Mouse (Mus musculus) lung, adult 2 months (tissue): ENCODE results near the gene Eloa.

Source experiments
- CTCF ChIP-seq: fragments of 200-500 bp; IDR thresholded peaks from 2 replicates; pipeline ENCODE4 v1.5.1; 2011; ENCODE audit warnings: mild to moderate bottlenecking, low read length, control low read depth; ENCODE audit not compliant: insufficient read depth
- POLR2A ChIP-seq: fragments of 200-500 bp; IDR thresholded peaks from 2 replicates; pipeline ENCODE4 v1.6.1; 2011; ENCODE audit warnings: low read depth, mild to moderate bottlenecking, control low read depth, low read length, borderline replicate concordance; ENCODE audit errors: extremely low read depth

- TF ChIP-seq CTCF: no peak
- TF ChIP-seq POLR2A: no peak
Measured at GRCm38 (mm10) chr4:135981524-135982063, 40.0 kb downstream of the Eloa start.
